Comparison of ENCODE assay signal across 17 mouse cellular contexts in the genomic region with DNA sequence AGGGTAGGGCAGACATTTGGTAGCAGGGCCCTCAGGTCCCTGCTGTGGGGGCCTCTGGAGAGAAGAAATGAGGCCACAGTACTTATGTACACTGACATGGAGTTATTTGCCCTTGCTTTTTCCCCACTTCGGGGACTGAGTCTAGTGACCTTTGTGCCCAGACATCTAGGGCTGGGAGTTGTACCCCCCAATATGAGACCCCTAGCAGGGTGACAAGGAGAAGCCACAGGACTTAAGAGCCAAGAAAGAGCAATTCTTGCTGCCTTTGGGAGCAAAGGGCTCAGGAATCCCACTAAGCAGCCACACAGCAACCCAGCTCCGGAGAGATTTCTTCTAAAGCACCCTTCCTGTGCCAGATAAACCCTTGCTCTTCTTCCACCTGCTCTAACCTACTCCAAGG. TPM values are rescaled to one million over a fixed set of nuclear protein-coding genes. Genes with fewer than 3 reads are reported as not detected.
DNase-seq lines count a peak whose midpoint lies in the region; ATAC-seq lines count a peak whose summit lies in the region.
"Had no signal": no experiment of that assay in that cellular context is flagged by ENCODE, and none has a peak within 500 bp of the region (broad histone marks: within the 10 kb centered on the region; RNA-seq: fewer than 3 reads in every experiment).

No protein-coding gene starts in this region.

- peak overlapping the region; percentile 26; the same call in 1 of the 2 replicates for H3K4me2 ChIP-seq in neural tube, embryonic 14.5 days (ENCODE audit: low read depth, low read length)
- peak overlapping the region; percentile 48 for H3K4me2 ChIP-seq in forebrain, embryonic 15.5 days (replicated peaks)
- peak overlapping the region; percentile 41; the same call in 1 of the 2 replicates for H3K4me2 ChIP-seq in limb, embryonic 15.5 days
- H3K4me2 ChIP-seq: heart, embryonic 13.5 days had no signal

- 68% methylated on average over 2 of the region's 2 CpGs for WGBS in neural tube, embryonic 14.5 days
- 39% methylated on average over 2 of the region's 2 CpGs for WGBS in forebrain, embryonic 15.5 days
- 68% methylated on average over 2 of the region's 2 CpGs for WGBS in limb, embryonic 15.5 days

- no peak overlapping the region for H3K4me3 ChIP-seq in neural tube, embryonic 14.5 days (ENCODE audit: low read depth, low read length)
- H3K4me3 ChIP-seq in forebrain, embryonic 15.5 days = peak overlapping the region; percentile 41; the same call in 1 of the 2 replicates
- H3K4me3 ChIP-seq in limb, embryonic 15.5 days = no peak overlapping the region
- H3K4me3 ChIP-seq: heart, embryonic 13.5 days had no signal

- no peak overlapping the region for H3K27ac ChIP-seq in neural tube, embryonic 14.5 days (ENCODE audit: low read depth, low read length)
- H3K27ac ChIP-seq in forebrain, embryonic 15.5 days (replicated peaks) = peak overlapping the region; percentile 89
- no peak overlapping the region for H3K27ac ChIP-seq in limb, embryonic 15.5 days
- H3K27ac ChIP-seq: heart, embryonic 13.5 days had no signal

- ATAC-seq in neural tube, embryonic 14.5 days (ENCODE audit: low read depth) = no peak
- no peak for ATAC-seq in forebrain, embryonic 15.5 days (replicated peaks)
- no peak for ATAC-seq in limb, embryonic 15.5 days (ENCODE audit: insufficient number of reproducible peaks, low FRiP score, low TSS enrichment, low read depth)

- DNase-seq in neural tube, embryonic 10.5 days (ENCODE audit: extremely low spot score, low spot score) = no peak
- no peak for DNase-seq in thymus, postnatal 10 days (ENCODE audit: low spot score in 2 of 2)
- no peak for DNase-seq in liver
- DNase-seq in adrenal gland, postnatal 14 days = no peak
- DNase-seq: cerebellum, adult 18-20 months; kidney, postnatal 4 days; thymus, adult 18-20 months had no signal

- H3K9ac ChIP-seq in neural tube, embryonic 14.5 days (replicated peaks; ENCODE audit: low read depth, low read length) = no peak overlapping the region
- H3K9ac ChIP-seq in forebrain, embryonic 15.5 days (replicated peaks) = peak overlapping the region; percentile 54; the same call in 1 of the 2 replicates
- no peak overlapping the region for H3K9ac ChIP-seq in limb, embryonic 15.5 days
- H3K9ac ChIP-seq: heart, embryonic 13.5 days had no signal

- H3K27me3 ChIP-seq in neural tube, embryonic 14.5 days (ENCODE audit: control insufficient read depth, insufficient read depth, low read length) = no peaks in the 10 kb centered on the region
- H3K27me3 ChIP-seq in forebrain, embryonic 15.5 days = no peaks in the 10 kb centered on the region
- H3K27me3 ChIP-seq in limb, embryonic 15.5 days = peaks cover 3% of the 10 kb centered on the region; the same call in 1 of the 2 replicates

- peaks cover 30% of the 10 kb centered on the region for H3K4me1 ChIP-seq in neural tube, embryonic 14.5 days (ENCODE audit: control insufficient read depth, insufficient read depth, low read length)
- peaks cover 62% of the 10 kb centered on the region for H3K4me1 ChIP-seq in forebrain, embryonic 15.5 days
- peaks cover 24% of the 10 kb centered on the region for H3K4me1 ChIP-seq in limb, embryonic 15.5 days

- H3K9me3 ChIP-seq in neural tube, embryonic 14.5 days (ENCODE audit: control insufficient read depth, low read length) = no peaks in the 10 kb centered on the region
- no peaks in the 10 kb centered on the region for H3K9me3 ChIP-seq in forebrain, embryonic 15.5 days
- H3K9me3 ChIP-seq in limb, embryonic 15.5 days = no peaks in the 10 kb centered on the region
- H3K9me3 ChIP-seq: heart, embryonic 13.5 days had no signal

- no peaks in the 10 kb centered on the region for H3K36me3 ChIP-seq in neural tube, embryonic 14.5 days (ENCODE audit: control insufficient read depth, insufficient read depth, low read length)
- no peaks in the 10 kb centered on the region for H3K36me3 ChIP-seq in forebrain, embryonic 15.5 days
- no peaks in the 10 kb centered on the region for H3K36me3 ChIP-seq in limb, embryonic 15.5 days
- H3K36me3 ChIP-seq: heart, embryonic 13.5 days had no signal

RNA-seq across cellular contexts. Expression of a gene that starts 10.7 kb away (rescaled TPM):
- 3.6 and 3.8 TPM in 2 replicates for polyA plus RNA-seq in neural tube, embryonic 14.5 days (2014; fragmentation: Nextera tagmentation; extraction: Ambion mirVana)
- polyA plus RNA-seq in forebrain, embryonic 15.5 days (2015; fragmentation: Nextera tagmentation; extraction: Ambion mirVana) = 2.5 and 2.8 TPM in 2 replicates
- polyA plus RNA-seq in limb, embryonic 15.5 days (2015; fragmentation: Nextera tagmentation; extraction: Ambion mirVana) = 0.12 and 0.25 TPM in 2 replicates
- total RNA-seq in adrenal gland, postnatal 14 days (2021) = 0.11 and 0.15 TPM in 2 replicates
- total RNA-seq: CH12.LX had no signal
- polyA plus RNA-seq: heart, embryonic 13.5 days; small intestine, adult 2 months had no signal

RNA-seq across cellular contexts. Expression of a gene that starts 10.7 kb away (rescaled TPM):
- 21.0 and 25.3 TPM in 2 replicates for polyA plus RNA-seq in neural tube, embryonic 14.5 days (2014; fragmentation: Nextera tagmentation; extraction: Ambion mirVana)
- 13.9 and 16.2 TPM in 2 replicates for polyA plus RNA-seq in forebrain, embryonic 15.5 days (2015; fragmentation: Nextera tagmentation; extraction: Ambion mirVana)
- polyA plus RNA-seq in limb, embryonic 15.5 days (2015; fragmentation: Nextera tagmentation; extraction: Ambion mirVana) = 0.29 and 0.56 TPM in 2 replicates
- total RNA-seq in adrenal gland, postnatal 14 days (2021) = not detected in 2 replicates
- total RNA-seq: CH12.LX had no signal
- polyA plus RNA-seq: heart, embryonic 13.5 days had no signal

RNA-seq across cellular contexts. Expression of a gene that starts 27.6 kb away (rescaled TPM):
- polyA plus RNA-seq in neural tube, embryonic 14.5 days (2014; fragmentation: Nextera tagmentation; extraction: Ambion mirVana) = 0.74 and 0.76 TPM in 2 replicates
- polyA plus RNA-seq in forebrain, embryonic 15.5 days (2015; fragmentation: Nextera tagmentation; extraction: Ambion mirVana) = 0.56 and 0.60 TPM in 2 replicates
- polyA plus RNA-seq in limb, embryonic 15.5 days (2015; fragmentation: Nextera tagmentation; extraction: Ambion mirVana) = not detected in 2 replicates
- total RNA-seq in adrenal gland, postnatal 14 days (2021) = not detected in 2 replicates
- total RNA-seq: adrenal gland, postnatal 4 days; CH12.LX had no signal
- polyA plus RNA-seq: embryonic facial prominence, embryonic 11.5 days; heart, embryonic 13.5 days; intestine, embryonic 14.5 days; limb, embryonic 11.5 days; small intestine, adult 2 months had no signal
